ENCODE assay signal across 9 mouse cellular contexts in the genomic region with DNA sequence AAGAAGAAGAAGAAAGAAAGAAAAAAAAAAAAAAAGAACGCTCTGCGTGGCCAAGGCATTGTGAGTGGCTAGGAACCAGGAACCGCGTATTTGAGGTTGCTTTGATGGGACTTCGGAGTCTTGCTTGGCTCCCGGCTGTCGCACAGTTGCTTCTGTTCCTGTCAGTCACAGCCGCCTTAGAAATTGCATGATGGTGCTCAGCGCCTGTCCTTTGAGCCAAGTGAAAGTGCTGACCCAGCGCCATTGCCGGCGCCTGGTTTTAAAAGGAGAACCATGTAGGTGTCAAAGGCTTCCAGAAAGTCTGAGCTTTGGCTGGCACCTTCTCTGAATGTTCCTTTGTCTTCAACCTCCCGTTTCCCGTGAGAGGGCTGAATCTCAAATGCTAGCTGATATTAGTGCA. TPM values are rescaled to one million over a fixed set of nuclear protein-coding genes. Genes with fewer than 3 reads are reported as not detected.
DNase-seq lines count a peak whose midpoint lies in the region; ATAC-seq lines count a peak whose summit lies in the region.
"Had no signal": no experiment of that assay in that cellular context is flagged by ENCODE, and none has a peak within 500 bp of the region (broad histone marks: within the 10 kb centered on the region; RNA-seq: fewer than 3 reads in every experiment).

No protein-coding gene starts in this region.

- WGBS in embryonic facial prominence, embryonic 15.5 days, result under 1% methylated on average over 14 of the region's 14 CpGs
- under 1% methylated on average over 14 of the region's 14 CpGs for WGBS in liver, embryonic 15.5 days (ENCODE audit: insufficient replicate concordance)

- peak overlapping the region; percentile 21; the same call in 1 of the 2 replicates for H3K9ac ChIP-seq in embryonic facial prominence, embryonic 15.5 days
- H3K9ac ChIP-seq in liver, embryonic 15.5 days, result no peak overlapping the region

- intact Hi-C loops in heart, postnatal 14 days (cut with DNase I), result no loop called here

- no peak for ATAC-seq in megakaryocyte, adult 5-6 weeks (ENCODE audit: poor library complexity, severe bottlenecking)
- ATAC-seq in embryonic facial prominence, embryonic 15.5 days (ENCODE audit: insufficient number of reproducible peaks, low FRiP score, low TSS enrichment, low read depth), result no peak
- ATAC-seq in liver, embryonic 15.5 days (ENCODE audit: insufficient read depth), result no peak

- peak overlapping the region; percentile 90 for H3K4me3 ChIP-seq in megakaryocyte, embryonic 14.5 days (replicated peaks)
- peak overlapping the region; percentile 60 for H3K4me3 ChIP-seq in embryonic facial prominence, embryonic 15.5 days (replicated peaks)
- H3K4me3 ChIP-seq in liver, embryonic 15.5 days (replicated peaks), result peak overlapping the region; percentile 47

- DNase-seq in heart, postnatal 14 days, result peak; percentile 15 to 27
- DNase-seq in layer of hippocampus, adult 18-20 months (ENCODE audit: low spot score in 2 of 2), result peak; percentile 25 to 60
- peak; percentile 43 to 49 for DNase-seq in right cerebral cortex, adult 2 months (ENCODE audit: low spot score in 2 of 2)
- DNase-seq in B cell, adult 2 months, result no peak

- peaks cover 29% of the 10 kb centered on the region for H3K4me1 ChIP-seq in megakaryocyte, embryonic 14.5 days
- peaks cover 32% of the 10 kb centered on the region for H3K4me1 ChIP-seq in embryonic facial prominence, embryonic 15.5 days
- no peaks in the 10 kb centered on the region for H3K4me1 ChIP-seq in liver, embryonic 15.5 days (replicated peaks)

- no peaks in the 10 kb centered on the region for H3K36me3 ChIP-seq in megakaryocyte, embryonic 14.5 days (replicated peaks; ENCODE audit: low read length)
- H3K36me3 ChIP-seq in embryonic facial prominence, embryonic 15.5 days, result no peaks in the 10 kb centered on the region
- no peaks in the 10 kb centered on the region for H3K36me3 ChIP-seq in liver, embryonic 15.5 days (replicated peaks)
- H3K36me3 ChIP-seq: G1E had no signal

- peak overlapping the region; percentile 90 for H3K4me2 ChIP-seq in embryonic facial prominence, embryonic 15.5 days (replicated peaks)
- H3K4me2 ChIP-seq in liver, embryonic 15.5 days, result peak overlapping the region; percentile 63

- H3K9me3 ChIP-seq in megakaryocyte, embryonic 14.5 days, result peaks cover 29% of the 10 kb centered on the region
- no peaks in the 10 kb centered on the region for H3K9me3 ChIP-seq in embryonic facial prominence, embryonic 15.5 days (replicated peaks)
- no peaks in the 10 kb centered on the region for H3K9me3 ChIP-seq in liver, embryonic 15.5 days (replicated peaks)

- 0 out of 2 replicates have a peak overlapping the region, but pooled peaks have one; percentile 51 for H3K27ac ChIP-seq in embryonic facial prominence, embryonic 15.5 days (replicated peaks)
- no peak overlapping the region for H3K27ac ChIP-seq in liver, embryonic 15.5 days (replicated peaks)

- peaks cover 47% of the 10 kb centered on the region for H3K27me3 ChIP-seq in megakaryocyte, embryonic 14.5 days (replicated peaks)
- peaks cover 25% of the 10 kb centered on the region for H3K27me3 ChIP-seq in embryonic facial prominence, embryonic 15.5 days
- H3K27me3 ChIP-seq in liver, embryonic 15.5 days, result peaks cover 48% of the 10 kb centered on the region

RNA-seq across cellular contexts. Expression of a gene that starts 0.6 kb away (rescaled TPM):
- polyA plus RNA-seq in megakaryocyte, embryonic 14.5 days (2012; ENCODE audit: insufficient read depth, low replicate concordance), result not detected in 2 replicates
- total RNA-seq in megakaryocyte, adult 5-6 weeks (2015), result 0.07 TPM in 1 of 2 replicates, not detected in the other
- total RNA-seq in megakaryocyte, adult 5-6 weeks (2017), result not detected in 2 replicates
- 36.8 and 37.0 TPM in 2 replicates for polyA plus RNA-seq in embryonic facial prominence, embryonic 15.5 days (2015; fragmentation: Nextera tagmentation; extraction: Ambion mirVana)
- total RNA-seq in heart, postnatal 14 days (2021), result 1 to 10 TPM; 1.6 to 2.2 TPM
- 100 to 1,000 TPM in 1 of 2 experiments, 10 to 100 TPM in 1; 87.5 to 105 TPM for total RNA-seq in layer of hippocampus, adult 18-20 months (2021)
- polyA plus RNA-seq in liver, embryonic 15.5 days (2015; fragmentation: Nextera tagmentation; extraction: Ambion mirVana), result 1.0 and 1.2 TPM in 2 replicates
- polyA plus RNA-seq: G1E had no signal

Comparison
In these comparisons a context has a peak if more than half of its experiments do, and no peak if none do; other contexts are left out.
1. DNase-seq: peak in heart, postnatal 14 days (2 of 2), layer of hippocampus, adult 18-20 months (2 of 2) and right cerebral cortex, adult 2 months (2 of 2); none in B cell, adult 2 months (0 of 2).
2. RNA of a gene that starts 0.6 kb away (total RNA-seq): 87.5 to 105 TPM in layer of hippocampus, adult 18-20 months; 1.6 to 2.2 TPM in heart, postnatal 14 days and 0.07 TPM in megakaryocyte, adult 5-6 weeks; every median in the first group is over 10 times any median in the second.
3. Peak in every context shown above with its lines, with median percentiles within 50 percentile points of each other: H3K4me3 ChIP-seq.